Comparison of ENCODE assay signal across 28 mouse cellular contexts in the genomic region with DNA sequence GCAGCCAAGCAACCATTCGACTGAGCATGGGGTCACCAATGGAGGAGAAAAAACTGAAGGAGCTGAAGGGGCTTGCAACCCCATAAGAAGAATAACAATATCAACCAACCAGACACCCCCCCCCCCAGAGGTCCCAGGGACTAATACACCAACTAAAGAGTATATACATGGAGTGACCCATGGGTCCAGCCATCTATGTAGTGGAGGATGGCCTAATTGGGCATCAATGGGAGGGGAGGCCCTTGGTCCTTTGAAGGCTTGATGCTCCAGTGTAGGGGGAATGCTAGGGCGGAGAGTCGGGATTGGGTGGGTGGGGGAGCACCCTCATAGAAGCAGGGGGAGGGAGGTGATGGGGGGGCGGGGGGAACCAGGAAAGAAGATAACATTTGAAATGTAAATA.
"Had no signal": no experiment of that assay in that cellular context is flagged by ENCODE, and none has a peak within 500 bp of the region (broad histone marks: within the 10 kb centered on the region; RNA-seq: fewer than 3 reads in every experiment).

No protein-coding gene starts in this region.

- H3K4me1 ChIP-seq: forebrain, embryonic 12.5 days had no signal

- H3K4me2 ChIP-seq: embryonic facial prominence, embryonic 12.5 days; embryonic facial prominence, embryonic 13.5 days; embryonic facial prominence, embryonic 15.5 days; forebrain, embryonic 12.5 days; forebrain, embryonic 13.5 days; forebrain, embryonic 15.5 days had no signal

- H3K9me3 ChIP-seq: embryonic facial prominence, embryonic 10.5 days; embryonic facial prominence, embryonic 12.5 days; embryonic facial prominence, embryonic 13.5 days; embryonic facial prominence, embryonic 15.5 days; forebrain, embryonic 10.5 days; forebrain, embryonic 12.5 days; forebrain, embryonic 13.5 days; forebrain, embryonic 15.5 days had no signal

- H3K4me3 ChIP-seq: embryonic facial prominence, embryonic 10.5 days; embryonic facial prominence, embryonic 12.5 days; embryonic facial prominence, embryonic 13.5 days; embryonic facial prominence, embryonic 15.5 days; erythroblast, embryonic 14.5 days; forebrain, embryonic 10.5 days; forebrain, embryonic 12.5 days; forebrain, embryonic 13.5 days; forebrain, embryonic 15.5 days; gastrocnemius, adult 2 months; heart, adult 2 months had no signal

- DNase-seq: cerebellum, adult 2 months; cerebellum, adult 8-10 months; cerebellum, adult 9-10 months; cerebellum, adult 9-11 months; cerebellum, postnatal 10 days; cerebellum, postnatal 14 days; cerebellum, postnatal 25 days; cerebellum, postnatal 36 days; embryo, embryonic 11 days; forebrain, postnatal 0 days; gastrocnemius, adult 2 months; gastrocnemius, postnatal 10 days; gastrocnemius, postnatal 14 days; gastrocnemius, postnatal 25 days; gastrocnemius, postnatal 36 days; heart, adult 18-20 months; heart, adult 2 months had no signal

- ATAC-seq: forebrain, embryonic 13.5 days; forebrain, embryonic 14.5 days; forebrain, embryonic 15.5 days; forebrain, embryonic 16.5 days; forebrain, postnatal 0 days had no signal

- H3K27ac ChIP-seq: embryonic facial prominence, embryonic 10.5 days; embryonic facial prominence, embryonic 12.5 days; embryonic facial prominence, embryonic 13.5 days; embryonic facial prominence, embryonic 15.5 days; forebrain, embryonic 10.5 days; forebrain, embryonic 12.5 days; forebrain, embryonic 13.5 days; forebrain, embryonic 15.5 days; gastrocnemius, adult 2 months; heart, adult 2 months had no signal

- H3K27me3 ChIP-seq: embryonic facial prominence, embryonic 12.5 days; embryonic facial prominence, embryonic 13.5 days; embryonic facial prominence, embryonic 15.5 days; forebrain, embryonic 12.5 days; forebrain, embryonic 13.5 days; forebrain, embryonic 15.5 days had no signal

- H3K9ac ChIP-seq: embryonic facial prominence, embryonic 12.5 days; embryonic facial prominence, embryonic 13.5 days; embryonic facial prominence, embryonic 15.5 days; forebrain, embryonic 12.5 days; forebrain, embryonic 13.5 days; forebrain, embryonic 15.5 days; forebrain, postnatal 0 days had no signal
